In the genomic region with DNA sequence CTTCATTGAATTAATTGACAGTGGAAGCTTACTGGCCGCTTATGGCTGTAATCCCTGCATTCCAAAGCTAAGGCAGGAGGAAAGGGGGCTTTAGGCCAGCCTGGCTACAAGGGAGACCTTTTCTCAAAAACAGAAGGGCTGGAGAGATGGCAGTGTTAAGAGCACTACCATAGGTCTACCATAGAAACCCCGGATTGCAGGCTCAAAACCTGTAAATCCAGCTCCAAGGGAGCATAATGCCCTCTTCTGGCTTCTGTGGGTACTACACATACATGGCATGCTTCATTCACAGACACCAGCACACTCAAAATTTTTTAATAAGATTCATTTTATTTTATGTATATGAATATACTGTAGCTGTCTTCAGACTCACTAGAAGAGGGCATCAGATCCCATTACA, we compare ENCODE assay signal across 8 mouse cellular contexts. TPM values are rescaled to one million over a fixed set of nuclear protein-coding genes. Genes with fewer than 3 reads are reported as not detected.
A peak's percentile ranks its signal among the peaks of the same experiment; 100 is the strongest.
DNase-seq lines count a peak whose midpoint lies in the region; ATAC-seq and TF ChIP-seq lines count a peak whose summit lies in the region.
"Had no signal": no experiment of that assay in that cellular context is flagged by ENCODE, and none has a peak within 500 bp of the region (broad histone marks: within the 10 kb centered on the region; RNA-seq: fewer than 3 reads in every experiment).

No protein-coding gene starts in this region.

- CTCF ChIA-PET in Patski (lab: Charles Lee), result interaction anchor here (0.7 to 2.2 kb wide), 8 partner anchors 9 to 179 kb away, joined by 3 to 7 read pairs (median 3); partner anchors contain the start of gene Vps37d

- peaks cover 19% of the 10 kb centered on the region; the same call in 1 of the 2 replicates for H3K36me3 ChIP-seq in midbrain, embryonic 14.5 days (ENCODE audit: control insufficient read depth, insufficient read depth, low read length)
- peaks cover 19% of the 10 kb centered on the region for H3K36me3 ChIP-seq in midbrain, embryonic 13.5 days
- H3K36me3 ChIP-seq in liver, embryonic 11.5 days (ENCODE audit: control insufficient read depth, insufficient read depth, low read length), result peaks cover 24% of the 10 kb centered on the region

- no peaks in the 10 kb centered on the region for H3K27me3 ChIP-seq in midbrain, embryonic 14.5 days (ENCODE audit: control insufficient read depth, insufficient read depth, low read length)
- H3K27me3 ChIP-seq in midbrain, embryonic 13.5 days, result no peaks in the 10 kb centered on the region
- H3K27me3 ChIP-seq in Patski, result no peaks in the 10 kb centered on the region
- H3K27me3 ChIP-seq in liver, embryonic 11.5 days (replicated peaks; ENCODE audit: control insufficient read depth, insufficient read depth, low read length), result no peaks in the 10 kb centered on the region
- H3K27me3 ChIP-seq: neural tube, embryonic 13.5 days had no signal

- H3K9me3 ChIP-seq in midbrain, embryonic 14.5 days (ENCODE audit: control insufficient read depth, low read length), result no peaks in the 10 kb centered on the region
- H3K9me3 ChIP-seq in midbrain, embryonic 13.5 days, result no peaks in the 10 kb centered on the region
- H3K9me3 ChIP-seq in liver, embryonic 11.5 days (ENCODE audit: control insufficient read depth, low read length), result no peaks in the 10 kb centered on the region
- H3K9me3 ChIP-seq: neural tube, embryonic 13.5 days had no signal

- H3K27ac ChIP-seq in midbrain, embryonic 14.5 days (replicated peaks; ENCODE audit: low read depth, low read length), result no peak overlapping the region
- no peak overlapping the region for H3K27ac ChIP-seq in midbrain, embryonic 13.5 days
- no peak overlapping the region for H3K27ac ChIP-seq in liver, embryonic 11.5 days (ENCODE audit: low read depth, low read length)
- H3K27ac ChIP-seq: neural tube, embryonic 13.5 days had no signal

- peak; percentile 93 for TF ChIP-seq CTCF in Patski (IDR thresholded peaks at IDR 0.05)

- no peak overlapping the region for H3K9ac ChIP-seq in midbrain, embryonic 14.5 days (replicated peaks; ENCODE audit: low read length)
- no peak overlapping the region for H3K9ac ChIP-seq in midbrain, embryonic 13.5 days (replicated peaks)
- H3K9ac ChIP-seq in liver, embryonic 11.5 days (ENCODE audit: low read depth, low read length), result no peak overlapping the region

- in situ Hi-C loops in Patski (cut with MboI; ENCODE audit: low pct_unique_long_range_greater_than_20kb), result loop anchor here (5.0 kb wide), 1 partner anchor 74 kb away; no protein-coding TSS in a partner anchor

- intact Hi-C loops in heart, postnatal 25 days (cut with DNase I), result loop anchor here (1.0 to 2.0 kb wide), 2 partner anchors 41 to 73 kb away; no protein-coding TSS in a partner anchor

- no peak for ATAC-seq in midbrain, embryonic 14.5 days (ENCODE audit: low FRiP score, low TSS enrichment)
- no peak for ATAC-seq in midbrain, embryonic 13.5 days
- ATAC-seq in Patski, result no peak
- ATAC-seq in liver, embryonic 11.5 days (replicated peaks; ENCODE audit: low FRiP score), result no peak

- H3K4me2 ChIP-seq in midbrain, embryonic 14.5 days (ENCODE audit: low read length), result no peak overlapping the region
- no peak overlapping the region for H3K4me2 ChIP-seq in midbrain, embryonic 13.5 days (replicated peaks)
- no peak overlapping the region for H3K4me2 ChIP-seq in liver, embryonic 11.5 days
- H3K4me2 ChIP-seq: neural tube, embryonic 13.5 days had no signal

- peaks cover 27% of the 10 kb centered on the region for H3K4me1 ChIP-seq in midbrain, embryonic 14.5 days (ENCODE audit: control insufficient read depth, insufficient read depth, low read length)
- peaks cover 49% of the 10 kb centered on the region for H3K4me1 ChIP-seq in midbrain, embryonic 13.5 days (replicated peaks)
- peaks cover 18% of the 10 kb centered on the region for H3K4me1 ChIP-seq in liver, embryonic 11.5 days (replicated peaks; ENCODE audit: control insufficient read depth, insufficient read depth, low read length)

- H3K4me3 ChIP-seq in midbrain, embryonic 14.5 days (replicated peaks; ENCODE audit: low read depth, low read length), result no peak overlapping the region
- H3K4me3 ChIP-seq in midbrain, embryonic 13.5 days (replicated peaks), result no peak overlapping the region
- no peak overlapping the region for H3K4me3 ChIP-seq in liver, embryonic 11.5 days (ENCODE audit: low read depth, low read length)
- H3K4me3 ChIP-seq: neural tube, embryonic 13.5 days had no signal

- POLR2A ChIA-PET in Patski (lab: Charles Lee), result no interaction called here

- 24% methylated on average over 2 of the region's 2 CpGs for WGBS in midbrain, embryonic 14.5 days
- WGBS in midbrain, embryonic 13.5 days, result 24% methylated on average over 2 of the region's 2 CpGs
- WGBS in liver, embryonic 11.5 days, result 50% methylated on average over 2 of the region's 2 CpGs

- DNase-seq in midbrain, embryonic 14.5 days, result peak; percentile 87
- no peak for DNase-seq in Patski (ENCODE audit: low read depth, low spot score)
- DNase-seq in cerebellum, adult 9-11 months, result peak; percentile 66
- DNase-seq in heart, postnatal 25 days (ENCODE audit: low spot score), result peak; percentile 18
- DNase-seq in liver, embryonic 11.5 days (ENCODE audit: low spot score), result peak; percentile 41
- peak; percentile 49 for DNase-seq in retina, postnatal 7 days (ENCODE audit: low read depth, low spot score)

RNA-seq across cellular contexts. Expression of gene Baz1b, which starts 4.6 kb away (rescaled TPM):
- polyA plus RNA-seq in midbrain, embryonic 14.5 days (2014; fragmentation: Nextera tagmentation; extraction: Ambion mirVana), result 30.1 and 43.9 TPM in 2 replicates
- 40.0 and 44.3 TPM in 2 replicates for polyA plus RNA-seq in midbrain, embryonic 13.5 days (2015; fragmentation: Nextera tagmentation; extraction: Ambion mirVana)
- polyA plus RNA-seq in Patski (2021), result 92.8 TPM
- total RNA-seq in heart, postnatal 25 days (2021), result 10 to 100 TPM; 38.2 to 45.3 TPM
- 47.2 and 50.8 TPM in 2 replicates for polyA plus RNA-seq in liver, embryonic 11.5 days (2014; fragmentation: Nextera tagmentation; extraction: Ambion mirVana)

RNA-seq across cellular contexts. Expression of gene Bcl7b, which starts 23.5 kb away (rescaled TPM):
- polyA plus RNA-seq in midbrain, embryonic 14.5 days (2014; fragmentation: Nextera tagmentation; extraction: Ambion mirVana), result 38.8 and 43.0 TPM in 2 replicates
- 49.6 and 51.2 TPM in 2 replicates for polyA plus RNA-seq in midbrain, embryonic 13.5 days (2015; fragmentation: Nextera tagmentation; extraction: Ambion mirVana)
- 43.5 TPM for polyA plus RNA-seq in Patski (2021)
- total RNA-seq in heart, postnatal 25 days (2021), result 10 to 100 TPM; 35.1 to 35.2 TPM
- polyA plus RNA-seq in liver, embryonic 11.5 days (2014; fragmentation: Nextera tagmentation; extraction: Ambion mirVana), result 52.5 and 52.9 TPM in 2 replicates

RNA-seq across cellular contexts. Expression of gene Tbl2, which starts 42.2 kb away (rescaled TPM):
- polyA plus RNA-seq in midbrain, embryonic 14.5 days (2014; fragmentation: Nextera tagmentation; extraction: Ambion mirVana), result 10.7 and 15.3 TPM in 2 replicates
- 13.7 and 14.3 TPM in 2 replicates for polyA plus RNA-seq in midbrain, embryonic 13.5 days (2015; fragmentation: Nextera tagmentation; extraction: Ambion mirVana)
- polyA plus RNA-seq in Patski (2021), result 12.3 TPM
- total RNA-seq in heart, postnatal 25 days (2021), result 10 to 100 TPM; 11.2 to 14.6 TPM
- 24.6 and 29.2 TPM in 2 replicates for polyA plus RNA-seq in liver, embryonic 11.5 days (2014; fragmentation: Nextera tagmentation; extraction: Ambion mirVana)

RNA-seq across cellular contexts. Expression of gene Fzd9, which starts 59.4 kb away (rescaled TPM):
- polyA plus RNA-seq in midbrain, embryonic 14.5 days (2014; fragmentation: Nextera tagmentation; extraction: Ambion mirVana), result 8.7 and 11.9 TPM in 2 replicates
- 11.3 and 12.2 TPM in 2 replicates for polyA plus RNA-seq in midbrain, embryonic 13.5 days (2015; fragmentation: Nextera tagmentation; extraction: Ambion mirVana)
- polyA plus RNA-seq in Patski (2021), result 0.39 TPM
- under 1 TPM; 0.61 to 0.73 TPM for total RNA-seq in heart, postnatal 25 days (2021)
- 0.47 and 0.58 TPM in 2 replicates for polyA plus RNA-seq in liver, embryonic 11.5 days (2014; fragmentation: Nextera tagmentation; extraction: Ambion mirVana)
